Mouse (Mus musculus) hindbrain, embryonic 14.5 days (tissue): Measurements from ENCODE around the gene Jarid2. TPM values are rescaled to one million over a fixed set of nuclear protein-coding genes. Genes with fewer than 3 reads are reported as not detected.

Source experiments
- ATAC-seq: fragments of 200-750 bp; cut with Nextera tagmentation; 2 replicates; pipeline ENCODE4 v1.8.0; 2017; ENCODE audit warnings: moderate number of reproducible peaks, mild to moderate bottlenecking, moderate TSS enrichment, moderate library complexity; ENCODE audit not compliant: low FRiP score
- DNase-seq: peaks from one replicate; pipeline ENCODE4 v3.0.0-alpha.2; 2015; ENCODE audit warnings: low spot score
- H3K27ac ChIP-seq: fragments of 300-500 bp; sonication (generic); 2 replicates; pipeline ENCODE4 v1.5.1; 2014; ENCODE audit warnings: mild to moderate bottlenecking, moderate library complexity
- H3K27me3 ChIP-seq: fragments of 300-500 bp; sonication (generic); 2 replicates; pipeline ENCODE4 v1.6.1; 2014; ENCODE audit warnings: mild to moderate bottlenecking, low read length, mixed read lengths; ENCODE audit not compliant: control insufficient read depth, insufficient read depth
- H3K36me3 ChIP-seq: fragments of 300-500 bp; sonication (generic); replicated peaks from 2 replicates; pipeline ENCODE4 v1.6.1; 2014; ENCODE audit not compliant: control insufficient read depth, insufficient read depth
- H3K4me1 ChIP-seq: fragments of 300-500 bp; sonication (generic); replicated peaks from 2 replicates; pipeline ENCODE4 v1.6.1; 2014; ENCODE audit warnings: antibody characterized with exemption, low read length, mixed read lengths; ENCODE audit not compliant: control insufficient read depth, insufficient read depth
- H3K4me2 ChIP-seq: fragments of 300-500 bp; sonication (generic); replicated peaks from 2 replicates; pipeline ENCODE4 v1.6.1; 2014; ENCODE audit warnings: mild to moderate bottlenecking, moderate library complexity
- H3K4me3 ChIP-seq: fragments of 300-500 bp; sonication (generic); replicated peaks from 2 replicates; pipeline ENCODE4 v1.5.1; 2014; ENCODE audit warnings: mild to moderate bottlenecking, low read length
- H3K9ac ChIP-seq: fragments of 300-500 bp; sonication (generic); 2 replicates; pipeline ENCODE4 v1.6.1; 2014
- H3K9me3 ChIP-seq: fragments of 300-500 bp; sonication (generic); 2 replicates; pipeline ENCODE4 v1.6.1; 2016; ENCODE audit warnings: low read length; ENCODE audit not compliant: control insufficient read depth
- WGBS: fragments of 180-500 bp; shearing (Covaris S2); extraction: QIAGEN DNeasy Blood & Tissue Kit; methylation state at CpG from one replicate; pipeline ENCODE4 v1.1.7; 2014; 5-methylcytosine and 5-hydroxymethylcytosine counted together
- polyA plus RNA-seq: library from polyadenylated mRNA; unstranded; fragments of >200 nt; fragmentation: Nextera tagmentation; extraction: Ambion mirVana; gene quantifications from 2 replicates; pipeline ENCODE4 v1.2.1, GENCODE M21; 2014

Jarid2 gene
- polyA plus RNA-seq, 1 experiment from 2014 or later, result 27.2 TPM

DNA sequence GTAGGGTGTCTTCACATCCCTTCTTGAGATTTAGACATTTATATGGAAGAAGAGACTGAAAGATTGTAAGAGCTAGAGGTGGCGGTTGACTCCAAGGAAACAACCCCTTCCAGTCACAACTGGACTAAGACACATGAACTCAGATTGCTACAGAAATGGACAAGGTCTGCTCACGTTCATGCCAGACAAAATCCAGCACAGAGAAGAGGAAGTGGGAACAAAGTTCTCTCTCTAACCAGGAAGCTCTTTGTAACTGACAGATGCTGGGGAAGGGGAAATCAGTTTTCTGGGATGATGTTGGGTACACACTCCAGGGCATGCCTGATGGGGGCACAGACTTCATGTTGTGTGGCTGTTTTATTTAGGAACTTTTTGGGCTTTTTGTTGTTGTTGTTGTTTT lies 197.0 kb downstream of the Jarid2 start:
- H3K27me3 ChIP-seq, result no peaks in the 10 kb centered on the region
- H3K36me3 ChIP-seq, result peaks cover 81% of the 10 kb centered on the region
- no peaks in the 10 kb centered on the region for H3K4me1 ChIP-seq
- H3K9ac ChIP-seq, result no peak overlapping the region
- no peak for ATAC-seq
- H3K4me3 ChIP-seq, result no peak overlapping the region
- DNase-seq, result no peak
- WGBS, result 80% methylated on average over 2 of the region's 2 CpGs
- no peak overlapping the region for H3K4me2 ChIP-seq
- H3K27ac ChIP-seq, result no peak overlapping the region
- H3K9me3 ChIP-seq, result no peaks in the 10 kb centered on the region

DNA sequence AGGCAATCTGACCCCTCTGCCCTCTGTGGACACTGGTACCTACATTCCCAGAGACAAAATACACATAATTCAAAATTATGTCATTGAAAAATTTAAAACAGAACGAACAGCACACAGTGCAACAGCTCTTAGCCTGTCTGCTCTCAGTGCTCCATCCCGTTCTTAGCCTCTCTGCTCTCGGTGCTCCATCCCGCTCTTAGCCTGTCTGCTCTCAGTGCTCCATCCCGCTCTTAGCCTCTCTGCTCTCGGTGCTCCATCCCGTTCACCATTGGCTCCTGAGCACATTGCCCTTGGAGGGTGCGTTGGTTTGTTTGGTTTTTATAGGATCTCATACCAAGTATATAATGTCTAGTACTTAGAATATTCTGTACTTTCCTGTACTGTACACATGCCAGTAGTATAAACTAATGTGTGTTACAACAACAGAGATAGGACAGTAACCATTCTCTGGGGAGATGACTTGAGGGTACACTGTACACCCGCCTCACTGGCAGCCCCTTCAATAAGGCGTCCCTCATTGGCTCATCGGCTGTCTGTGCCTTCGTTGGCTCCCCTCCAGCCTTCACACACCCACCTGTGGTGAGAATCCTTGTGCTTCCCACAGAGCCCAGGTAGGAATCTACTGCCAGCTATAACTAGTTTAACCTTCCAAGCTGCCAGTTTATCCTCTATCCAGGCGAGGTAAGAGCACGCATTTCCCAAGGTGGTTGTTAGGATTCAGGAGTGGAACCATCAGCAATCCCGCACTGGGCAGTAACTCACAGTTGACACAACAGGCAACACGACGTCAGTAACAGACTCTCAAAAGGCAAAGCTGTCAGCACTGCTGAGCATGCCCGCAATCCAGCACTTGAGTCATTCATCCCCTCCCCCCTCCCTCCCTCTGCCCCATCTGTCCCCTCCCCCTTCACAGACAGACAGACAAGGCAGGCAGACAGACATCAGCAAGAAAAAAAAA lies 203.3 kb downstream of the Jarid2 start:
- peaks cover 22% of the 10 kb centered on the region for H3K4me1 ChIP-seq
- no peak overlapping the region for H3K9ac ChIP-seq
- H3K9me3 ChIP-seq, result no peaks in the 10 kb centered on the region
- H3K4me2 ChIP-seq, result no peak overlapping the region
- no peak overlapping the region for H3K4me3 ChIP-seq
- 58% methylated on average over 18 of the region's 18 CpGs for WGBS
- H3K36me3 ChIP-seq, result peaks cover 29% of the 10 kb centered on the region
- no peak for DNase-seq
- peak overlapping the region; percentile 5; the same call in 1 of the 2 replicates for H3K27ac ChIP-seq
- H3K27me3 ChIP-seq, result no peaks in the 10 kb centered on the region
- ATAC-seq, result peak; percentile 21; the same call in 1 of the 2 replicates

DNA sequence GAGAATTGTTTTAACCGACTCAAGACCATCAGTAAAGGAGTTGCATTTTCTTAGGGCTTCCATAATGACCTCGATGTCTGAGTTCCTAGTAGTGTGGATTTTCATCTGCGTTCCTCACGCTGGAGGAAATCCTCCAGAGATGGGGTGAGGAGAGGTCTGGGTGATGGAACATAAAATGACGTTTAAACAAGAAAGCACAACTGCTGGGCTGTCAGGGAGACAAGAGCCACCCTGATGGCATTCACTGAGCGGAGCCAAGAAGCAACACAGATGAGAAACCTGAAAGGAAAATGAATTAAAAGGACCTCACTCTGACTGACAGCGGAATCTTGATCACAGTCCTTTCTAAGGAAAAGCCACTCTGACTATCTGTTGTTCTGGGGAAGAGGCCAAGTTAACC lies 204.3 kb downstream of the Jarid2 start:
- no peak overlapping the region for H3K4me3 ChIP-seq
- ATAC-seq (no peak), DNase-seq (peak; percentile 39)
- no peak overlapping the region for H3K4me2 ChIP-seq
- 0 out of 2 replicates have a peak overlapping the region, but pooled peaks have one; percentile 32 for H3K27ac ChIP-seq
- H3K4me1 ChIP-seq, result peaks cover 22% of the 10 kb centered on the region
- H3K36me3 ChIP-seq, result peaks cover 21% of the 10 kb centered on the region
- no peaks in the 10 kb centered on the region for H3K9me3 ChIP-seq
- H3K9ac ChIP-seq, result no peak overlapping the region
- no peaks in the 10 kb centered on the region for H3K27me3 ChIP-seq
- 26% methylated on average over 7 of the region's 7 CpGs for WGBS

DNA sequence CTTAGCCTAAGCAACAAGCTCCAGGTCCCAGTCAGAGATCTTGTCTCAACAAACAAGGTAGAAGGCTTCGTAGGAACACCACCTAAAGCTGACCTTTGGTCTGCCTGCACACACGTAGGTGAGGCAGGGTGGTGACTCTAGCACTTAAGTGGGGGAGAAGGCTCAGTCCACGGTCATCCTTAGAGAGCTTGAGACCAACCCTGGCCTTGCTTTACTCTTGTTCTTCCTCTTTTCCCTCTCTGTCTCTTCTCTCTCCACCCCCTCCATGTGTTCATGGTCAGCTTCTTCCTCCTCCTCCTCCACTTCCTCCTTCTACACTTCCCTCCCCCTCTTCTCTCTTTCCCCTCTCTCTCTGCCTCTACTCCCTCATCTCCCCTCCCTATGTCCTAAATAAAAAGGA lies 208.4 kb downstream of the Jarid2 start:
- H3K4me1 ChIP-seq, result peaks cover 21% of the 10 kb centered on the region
- no peak overlapping the region for H3K9ac ChIP-seq
- no peak overlapping the region for H3K4me3 ChIP-seq
- H3K4me2 ChIP-seq, result no peak overlapping the region
- DNase-seq (no peak), ATAC-seq (no peak)
- no peaks in the 10 kb centered on the region for H3K9me3 ChIP-seq
- 91% methylated on average over 3 of the region's 3 CpGs for whole genome bisulfite sequencing
- H3K27me3 ChIP-seq, result no peaks in the 10 kb centered on the region
- no peak overlapping the region for H3K27ac ChIP-seq
- no peaks in the 10 kb centered on the region for H3K36me3 ChIP-seq

DNA sequence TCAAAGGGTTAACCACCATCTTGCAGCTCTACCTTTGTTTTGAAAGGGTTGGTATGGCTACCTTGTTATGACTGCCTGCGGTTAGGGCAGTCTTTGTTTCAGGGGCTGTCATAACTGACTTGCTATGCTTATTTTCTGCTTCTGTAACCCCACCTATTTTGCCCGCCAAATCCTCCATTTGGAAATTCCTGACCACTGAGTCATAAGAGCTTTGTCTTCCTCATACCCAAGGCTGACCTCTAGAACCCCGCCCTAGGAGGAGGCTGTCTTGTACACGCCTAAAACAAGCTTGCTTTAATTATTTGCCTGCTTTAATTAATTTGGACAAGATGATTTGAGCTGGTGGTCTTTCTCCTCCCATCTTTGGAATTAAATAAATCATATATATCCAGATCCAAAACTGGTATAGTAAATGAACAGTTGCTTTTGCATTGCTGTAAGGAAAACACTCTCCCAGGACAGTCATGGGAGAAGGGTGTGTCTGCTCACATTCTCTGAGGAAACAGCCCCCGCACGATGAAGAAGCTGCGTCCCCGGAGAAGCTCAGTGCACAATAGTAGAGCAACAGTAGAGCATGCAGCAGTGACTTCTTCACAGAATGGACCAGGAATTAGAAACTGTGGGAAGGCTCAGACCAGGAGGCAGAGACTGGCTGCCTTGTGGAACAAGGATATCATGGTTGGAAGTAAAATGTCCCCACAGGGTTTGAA lies 210.2 kb downstream of the Jarid2 start:
- no peak overlapping the region for H3K4me3 ChIP-seq
- H3K27me3 ChIP-seq, result no peaks in the 10 kb centered on the region
- no peaks in the 10 kb centered on the region for H3K9me3 ChIP-seq
- ATAC-seq (no peak), DNase-seq (no peak)
- H3K9ac ChIP-seq, result no peak overlapping the region
- 75% methylated on average over 8 of the region's 8 CpGs for WGBS
- no peaks in the 10 kb centered on the region; the same call in 1 of the 2 replicates for H3K36me3 ChIP-seq
- H3K27ac ChIP-seq, result no peak overlapping the region
- H3K4me1 ChIP-seq, result peaks cover 19% of the 10 kb centered on the region; the same call in 1 of the 2 replicates
- no peak overlapping the region for H3K4me2 ChIP-seq

DNA sequence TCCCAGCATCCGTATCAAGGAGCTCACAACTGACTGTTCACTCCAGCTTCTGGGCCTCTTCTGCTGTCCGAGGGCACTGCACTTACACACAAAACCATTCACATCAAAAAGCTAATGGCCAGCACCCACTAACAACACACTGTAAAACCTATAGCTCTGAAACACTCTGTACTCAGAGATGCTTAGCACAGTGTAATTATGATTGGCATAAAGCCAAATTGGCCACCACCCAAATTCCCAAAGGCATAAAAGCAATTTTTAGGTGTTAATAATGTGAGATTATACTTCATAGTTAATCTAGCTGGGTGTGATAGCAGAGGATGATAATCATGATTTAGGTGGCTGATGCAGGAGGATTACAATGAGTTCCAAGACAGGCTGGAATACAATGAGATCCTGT lies 214.3 kb downstream of the Jarid2 start:
- Histone ChIP-seq H3K4me2 (no peak overlapping the region), H3K27ac (no peak overlapping the region), H3K9ac (no peak overlapping the region), H3K9me3 (no peaks in the 10 kb centered on the region), H3K27me3 (no peaks in the 10 kb centered on the region), H3K4me3 (no peak overlapping the region), H3K36me3 (no peaks in the 10 kb centered on the region; the same call in 1 of the 2 replicates), H3K4me1 (peaks cover 40% of the 10 kb centered on the region)
- DNase-seq (peak; percentile 42), ATAC-seq (no peak)
- 86% methylated on average over 2 of the region's 2 CpGs for WGBS

DNA sequence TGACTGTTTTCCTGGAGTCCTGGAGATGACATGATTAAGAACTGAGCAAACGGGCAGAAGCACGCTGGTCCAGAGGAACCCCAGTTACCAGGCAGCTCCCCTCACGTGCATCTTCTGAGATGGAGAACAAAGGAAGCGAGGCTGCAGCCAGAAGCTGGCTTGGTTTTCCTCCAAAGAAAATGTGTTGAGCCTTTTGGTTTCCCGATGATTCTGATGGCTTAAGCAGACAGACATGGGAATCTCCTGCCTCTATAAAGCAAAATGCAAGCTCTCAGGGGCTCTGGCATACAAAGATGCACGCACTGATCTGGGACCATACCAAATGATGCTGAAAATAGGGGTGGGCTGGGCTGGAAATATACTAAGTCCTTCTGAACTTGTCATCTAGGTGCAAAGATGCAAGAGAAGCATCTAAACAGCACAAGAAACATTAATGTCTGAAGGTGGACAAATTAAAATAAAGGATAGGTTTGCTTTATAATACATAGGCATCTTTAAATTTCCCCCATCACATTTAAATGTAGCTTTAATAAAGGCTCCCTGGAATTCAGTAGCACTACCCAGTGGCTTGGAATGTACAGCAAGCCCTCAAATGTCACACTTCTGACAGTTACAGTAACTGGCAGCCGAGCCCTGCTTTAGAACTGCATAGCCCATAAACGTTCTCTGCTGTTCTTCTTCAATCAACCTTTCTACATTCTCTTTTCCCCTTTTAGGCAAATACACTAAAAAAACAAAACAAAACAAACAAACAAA lies 217.8 kb downstream of the Jarid2 start:
- Histone ChIP-seq H3K4me1 (peaks cover 40% of the 10 kb centered on the region), H3K4me3 (peak overlapping the region; percentile 40), H3K27me3 (no peaks in the 10 kb centered on the region), H3K36me3 (no peaks in the 10 kb centered on the region; the same call in 1 of the 2 replicates), H3K27ac (peak overlapping the region; percentile 93), H3K4me2 (peak overlapping the region; percentile 64), H3K9me3 (no peaks in the 10 kb centered on the region), H3K9ac (peak overlapping the region; percentile 73)
- WGBS, result 10% methylated on average over 8 of the region's 8 CpGs
- DNase-seq (peak; percentile 81), ATAC-seq (peak; percentile 80; the same call in 1 of the 2 replicates)

DNA sequence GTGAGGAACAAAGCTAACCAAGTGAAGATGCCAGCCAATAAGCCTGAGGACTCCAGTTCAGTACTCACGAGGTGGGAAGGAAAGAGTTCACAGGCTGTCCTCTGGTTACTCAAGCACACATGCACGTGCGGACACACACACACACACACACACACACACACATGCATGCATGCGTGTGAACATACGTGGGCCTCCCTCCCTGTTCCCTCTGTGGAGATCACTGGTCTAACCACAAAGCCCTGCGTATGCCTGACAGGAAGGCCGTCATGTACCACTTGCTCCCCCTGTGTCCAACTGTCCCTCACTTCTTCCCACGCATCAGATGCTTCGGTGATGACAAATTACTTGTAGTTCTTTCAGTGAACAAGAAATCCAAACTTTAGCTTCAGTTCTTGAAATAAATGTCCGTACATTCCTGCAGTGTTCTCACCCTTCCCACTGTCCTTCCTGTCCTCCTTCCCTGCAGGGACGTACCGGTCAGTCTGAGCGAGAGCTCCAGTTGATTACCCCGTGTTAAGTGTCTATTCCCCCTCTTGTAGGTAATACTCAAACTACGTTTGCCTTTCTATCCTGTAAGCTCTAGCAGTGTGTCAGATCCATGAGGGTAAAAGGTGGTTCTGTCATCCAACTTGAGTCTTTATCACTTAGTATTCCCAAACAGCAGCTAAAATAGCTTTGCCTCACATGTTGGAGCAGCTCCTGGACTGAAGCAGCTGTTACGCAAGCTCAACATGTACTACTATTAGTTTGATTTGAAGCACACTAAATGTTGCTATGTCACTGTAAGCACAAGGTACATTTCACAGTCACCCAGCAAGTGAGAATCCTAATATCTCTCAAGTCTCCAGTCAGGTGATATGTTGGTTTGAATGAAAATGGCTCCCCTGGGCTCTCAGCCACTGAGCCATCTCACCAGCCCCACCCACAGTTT lies 219.3 kb downstream of the Jarid2 start:
- Histone ChIP-seq H3K36me3 (no peaks in the 10 kb centered on the region; the same call in 1 of the 2 replicates), H3K4me1 (peaks cover 30% of the 10 kb centered on the region), H3K4me2 (no peak overlapping the region), H3K27ac (no peak overlapping the region), H3K9me3 (no peaks in the 10 kb centered on the region), H3K4me3 (no peak overlapping the region), H3K9ac (no peak overlapping the region), H3K27me3 (no peaks in the 10 kb centered on the region)
- ATAC-seq (no peak), DNase-seq (no peak)
- 90% methylated on average over 16 of the region's 16 CpGs for whole genome bisulfite sequencing
